Mouse (Mus musculus) gastrocnemius, postnatal 10 days (tissue): ENCODE results near the gene Ncoa1. TPM values are rescaled to one million over a fixed set of nuclear protein-coding genes. Genes with fewer than 3 reads are reported as not detected.
"Not testable (repeated sequence)": the region's sequence is repeated elsewhere in the genome, so short reads cannot be mapped to it uniquely, and the experiment has no call there.

Source experiments
- DNase-seq: peaks from one replicate; pipeline ENCODE4 v3.0.0; 2021; ENCODE audit warnings: mixed read lengths
- total RNA-seq, 2 experiments: library from RNA; stranded (reverse); gene quantifications; 2 replicates each; pipeline ENCODE4 v1.2.3; 2021

Gene Ncoa1
- total RNA-seq, 2 experiments from 2014 or later = 32.3 to 43.1 TPM

DNA sequence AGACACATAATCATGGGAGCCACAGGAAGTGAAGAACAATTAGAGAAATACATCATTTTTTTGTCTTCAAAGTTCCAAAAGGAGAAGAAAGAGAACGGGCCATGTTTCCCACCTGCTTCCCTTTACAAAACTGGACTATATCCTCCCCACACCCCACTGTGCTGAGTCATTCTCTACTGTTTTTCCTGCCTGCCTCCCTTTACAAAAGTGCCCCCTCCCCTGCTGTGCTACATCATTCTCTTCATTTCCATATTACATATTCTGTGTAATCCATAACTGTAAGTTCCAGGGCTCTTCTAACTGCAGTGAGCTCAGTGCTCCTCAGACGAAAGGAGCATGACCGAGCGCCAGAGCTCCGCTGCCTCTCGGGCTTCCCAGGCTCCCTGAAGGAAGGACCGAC lies 80.8 kb downstream of the Ncoa1 start:
- DNase-seq = no peak

DNA sequence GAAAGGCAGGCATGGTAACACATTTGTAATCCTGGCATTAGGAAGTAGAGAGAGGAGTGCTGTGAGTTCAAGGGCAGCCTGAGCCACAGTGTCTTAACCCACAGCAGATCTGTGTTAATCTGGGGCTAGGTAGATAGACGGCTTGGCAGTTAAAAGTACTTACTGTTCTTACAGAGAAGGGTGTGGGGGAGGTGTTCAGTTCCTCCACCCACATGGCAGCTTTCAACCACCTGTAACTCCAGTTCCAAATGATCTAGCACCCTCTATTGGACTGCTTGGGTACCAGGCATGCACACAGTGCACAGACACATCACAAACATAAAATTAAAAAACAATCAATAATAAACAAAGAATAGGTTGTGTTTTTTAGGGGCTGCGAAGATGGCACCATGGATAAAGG lies 84.4 kb downstream of the Ncoa1 start:
- no peak for DNase-seq

DNA sequence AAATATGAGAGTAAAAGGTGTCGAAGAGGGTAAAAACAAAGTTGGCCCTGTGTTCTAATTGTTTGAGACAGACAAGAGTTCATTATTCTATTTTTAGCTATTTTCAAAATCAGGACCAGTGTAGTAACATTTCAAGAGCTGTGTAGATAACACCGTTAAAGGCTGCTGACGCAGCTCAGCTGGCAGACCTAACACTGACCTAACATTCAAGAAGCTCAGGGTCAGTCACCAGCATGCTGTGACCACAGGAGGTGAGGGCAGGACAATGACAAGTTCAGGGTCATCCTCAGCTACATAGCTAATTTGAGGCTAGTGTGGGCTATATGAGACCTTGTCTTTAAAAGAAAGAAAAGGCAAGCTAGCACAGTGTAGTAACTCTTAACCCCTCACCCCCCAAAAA lies 84.9 kb downstream of the Ncoa1 start:
- no peak for DNase-seq

- no peak for DNase-seq
Measured at GRCm38 (mm10) chr12:4391256-4391655, 85.7 kb downstream of the Ncoa1 start.

GRCm38 (mm10) chr12:4390721-4391120 lies 86.3 kb downstream of the Ncoa1 start:
- no peak for DNase-seq

GRCm38 (mm10) chr12:4386077-4386719 lies 90.8 kb downstream of the Ncoa1 start:
- DNase-seq = peak; percentile 60

DNA sequence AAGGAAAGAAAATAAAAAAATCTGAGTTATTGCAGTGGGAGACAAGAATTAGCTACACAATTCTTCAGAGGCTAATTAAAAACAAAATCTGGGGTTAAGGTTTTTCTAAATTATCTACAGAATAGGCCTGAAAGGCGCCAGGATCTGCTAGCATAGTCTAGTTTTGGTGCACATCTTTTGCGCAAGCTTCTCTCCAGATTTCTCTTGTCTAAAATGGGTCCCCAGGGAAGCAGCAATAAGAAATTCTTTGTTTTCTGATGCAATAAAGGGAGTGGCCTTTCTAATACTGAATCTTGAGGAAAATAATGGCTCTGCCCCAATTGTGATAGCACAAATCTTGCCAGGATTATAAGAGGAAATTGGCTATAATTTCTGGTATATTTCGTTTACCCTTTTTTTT lies 93.9 kb downstream of the Ncoa1 start:
- DNase-seq = no peak

DNA sequence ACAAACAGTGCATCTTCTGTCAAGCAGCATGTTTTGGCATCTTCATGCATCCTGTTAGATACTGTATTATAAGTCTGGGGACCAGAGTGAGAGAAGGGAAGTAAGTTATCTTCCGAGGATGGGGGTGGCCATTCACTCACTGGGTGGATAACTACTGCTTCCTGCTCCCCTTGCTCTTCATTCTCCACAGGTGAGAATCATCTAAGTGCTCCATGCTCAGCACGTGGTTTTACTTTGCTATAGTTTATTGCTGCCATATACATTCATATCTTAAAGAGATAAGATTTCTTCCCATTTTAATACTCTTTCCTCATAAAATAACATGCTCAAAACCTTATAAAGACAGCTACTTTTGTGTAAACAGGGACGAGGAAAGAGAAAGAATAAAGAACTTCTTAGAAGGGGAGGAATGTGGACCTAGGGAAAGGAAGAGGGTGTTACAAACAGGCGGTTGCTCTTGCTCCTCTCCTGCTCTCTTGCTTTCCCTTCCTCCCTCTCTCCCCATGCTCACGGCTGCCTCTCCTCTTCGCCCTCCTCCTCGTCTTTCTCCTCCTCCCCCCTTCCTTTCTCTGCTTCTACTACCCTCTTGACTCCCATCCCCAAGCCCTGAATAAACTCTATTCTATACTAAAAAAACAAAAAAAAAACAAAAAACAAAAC lies 97.6 kb downstream of the Ncoa1 start:
- no peak for DNase-seq

GRCm38 (mm10) chr12:4376475-4376874 lies 100.5 kb downstream of the Ncoa1 start:
- no peak for DNase-seq

- DNase-seq = no peak
Measured at GRCm38 (mm10) chr12:4374816-4375493, 102.0 kb downstream of the Ncoa1 start.

- DNase-seq = no peak
Measured at GRCm38 (mm10) chr12:4371406-4371805, 105.6 kb downstream of the Ncoa1 start.

- no peak for DNase-seq
Measured at GRCm38 (mm10) chr12:4365951-4366350, 111.0 kb downstream of the Ncoa1 start.

GRCm38 (mm10) chr12:4359475-4359874 lies 117.5 kb downstream of the Ncoa1 start:
- DNase-seq = no peak

DNA sequence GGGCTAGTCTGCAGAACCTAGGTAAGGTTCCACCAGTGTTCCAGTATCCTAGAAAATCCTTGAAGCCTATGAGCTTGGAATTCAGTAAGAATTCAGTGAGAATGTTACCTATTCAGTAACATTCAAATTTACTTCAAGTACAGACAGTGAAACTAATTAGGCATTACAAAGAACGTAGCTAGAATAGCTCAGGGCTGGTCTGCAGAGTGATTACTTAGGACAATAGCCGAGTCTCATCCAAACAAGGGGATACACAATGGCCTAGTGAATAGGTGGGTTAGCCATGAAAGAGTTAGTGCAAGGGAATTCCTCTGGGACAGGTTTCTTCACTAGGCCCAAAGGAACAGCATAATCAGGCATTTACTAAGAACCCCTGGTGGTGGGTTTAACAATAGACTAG lies 118.3 kb downstream of the Ncoa1 start:
- not testable (repeated sequence) for DNase-seq

GRCm38 (mm10) chr12:4358100-4358499 lies 118.9 kb downstream of the Ncoa1 start:
- DNase-seq = no peak

GRCm38 (mm10) chr12:4356834-4357445 lies 120.0 kb downstream of the Ncoa1 start:
- no peak for DNase-seq

DNA sequence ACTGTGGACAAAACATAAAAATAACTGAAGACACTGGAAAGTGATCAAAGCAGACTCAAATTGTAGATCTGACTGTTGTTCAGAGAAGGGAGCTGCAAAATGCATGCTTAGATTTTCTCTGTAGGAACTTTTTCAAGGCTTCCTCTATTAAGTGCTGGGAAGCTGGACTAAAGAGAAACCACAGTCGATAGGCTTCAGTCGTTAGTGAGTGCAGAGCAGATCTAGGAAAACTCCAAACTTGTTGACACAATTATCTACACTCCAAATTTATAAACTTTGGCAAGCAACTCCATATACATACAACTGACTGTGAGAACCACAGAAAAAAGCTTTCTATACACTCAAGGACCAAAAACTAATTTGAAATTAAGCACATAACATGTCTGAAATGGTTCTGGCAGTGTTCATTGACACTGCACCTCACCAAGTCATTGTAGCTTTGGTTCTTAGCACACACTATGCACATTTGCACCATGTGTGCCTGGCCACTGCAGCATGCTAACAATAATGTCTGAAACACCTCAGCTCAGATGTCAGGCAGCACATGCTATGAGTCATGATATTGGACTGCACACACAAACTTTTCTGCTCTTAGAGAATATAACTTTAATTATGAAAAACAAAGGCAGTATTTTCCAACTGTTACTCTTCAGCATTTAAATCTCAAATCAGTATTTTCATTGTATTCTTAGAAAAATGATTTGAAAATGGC lies 121.8 kb downstream of the Ncoa1 start:
- no peak for DNase-seq

DNA sequence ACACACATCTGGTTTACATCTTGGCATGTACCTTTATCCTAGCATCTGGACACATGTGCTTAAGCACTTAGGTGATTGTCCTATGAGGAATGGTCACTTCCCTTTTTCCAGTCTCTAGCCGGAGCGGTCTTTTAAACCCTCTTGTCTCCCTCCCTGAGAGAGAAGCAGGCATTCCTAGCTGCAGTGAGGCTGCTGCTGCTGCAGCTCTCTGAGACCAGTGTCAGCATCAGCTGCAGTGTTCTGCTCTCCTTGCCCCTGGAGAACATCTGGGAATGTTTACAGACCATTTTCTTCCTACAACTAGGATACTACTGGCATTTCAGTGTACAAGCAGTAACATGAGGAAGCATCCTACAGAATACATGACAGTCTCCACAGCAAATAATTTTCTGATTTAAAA lies 133.8 kb downstream of the Ncoa1 start:
- DNase-seq = no peak

DNA sequence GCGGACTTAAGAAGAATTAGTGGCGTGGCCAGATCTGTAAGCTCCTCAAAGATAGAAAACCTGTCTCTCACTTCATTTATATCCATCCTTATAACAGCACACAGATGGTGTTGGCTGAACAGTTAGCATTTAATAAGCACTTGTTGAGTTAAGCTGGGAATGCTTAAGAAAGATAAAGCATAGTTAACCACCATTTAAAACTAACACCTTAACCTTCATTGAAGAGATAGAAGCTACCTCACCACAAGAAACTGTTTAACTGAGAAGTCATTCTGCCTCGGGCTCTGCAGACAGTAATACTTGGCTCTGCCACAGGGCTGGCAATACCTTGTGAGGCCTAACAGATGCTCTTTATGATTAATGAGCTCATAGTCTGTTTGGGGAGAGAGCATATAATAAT lies 134.9 kb downstream of the Ncoa1 start:
- no peak for DNase-seq

DNA sequence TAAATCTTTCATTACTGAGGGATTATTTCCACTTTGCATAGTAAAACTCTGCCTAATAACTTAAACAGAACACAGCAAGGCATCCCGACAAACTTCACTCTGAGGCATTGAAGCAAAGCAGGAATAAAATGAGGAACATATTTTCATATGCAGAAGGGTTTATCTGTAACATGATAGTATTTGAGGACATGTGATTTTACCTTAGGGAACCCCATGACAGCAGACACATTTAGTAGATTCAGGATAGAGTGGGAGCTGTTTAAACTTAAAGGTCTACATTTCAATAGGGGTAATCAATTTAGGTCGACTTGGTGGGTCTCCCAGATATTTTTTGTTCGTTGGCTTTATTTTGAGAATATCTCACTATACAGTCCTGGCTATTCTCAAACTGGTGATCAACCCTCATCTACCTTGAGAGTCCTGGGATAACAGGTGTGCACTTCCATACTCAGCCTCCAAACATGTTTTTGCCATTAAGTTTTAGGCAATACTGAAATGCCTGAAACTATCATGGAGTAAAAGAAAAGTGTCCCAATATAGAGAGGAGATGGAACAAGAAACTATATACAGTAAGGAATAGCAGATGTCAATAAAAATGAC lies 136.6 kb downstream of the Ncoa1 start:
- no peak for DNase-seq

- no peak for DNase-seq
Measured at GRCm38 (mm10) chr12:4323604-4324003, 153.4 kb downstream of the Ncoa1 start.

- DNase-seq = no peak
Measured at GRCm38 (mm10) chr12:4322227-4322626, 154.8 kb downstream of the Ncoa1 start.
